Mouse (Mus musculus): ENCODE measurements at regions not wholly inside any gene's neighbourhood (a gene's known extent, or its start where the extent isn't known, plus 50 kb on each side); places are given as distances from the start of the nearest gene placed in this dataset.

GRCm38 (mm10) chr1:157717131-157717530, 210.6 kb downstream of the Sec16b start:
- no peak for ATAC-seq (replicated peaks; ENCODE audit: low FRiP score)
- WGBS, result 45% methylated on average over 5 of the region's 5 CpGs
- H3K27me3 ChIP-seq (replicated peaks; ENCODE audit: control insufficient read depth, insufficient read depth, low read length), result no peaks in the 10 kb centered on the region
- no peak overlapping the region for H3K4me3 ChIP-seq (ENCODE audit: low read depth, low read length)
- DNase-seq (ENCODE audit: low spot score), result peak; percentile 25
- H3K36me3 ChIP-seq (ENCODE audit: control insufficient read depth, insufficient read depth, low read length), result no peaks in the 10 kb centered on the region
- no peak overlapping the region for H3K4me2 ChIP-seq
- H3K4me1 ChIP-seq (replicated peaks; ENCODE audit: control insufficient read depth, insufficient read depth, low read length), result no peaks in the 10 kb centered on the region
- H3K9me3 ChIP-seq (ENCODE audit: control insufficient read depth, low read length), result no peaks in the 10 kb centered on the region
- no peak overlapping the region for H3K27ac ChIP-seq (ENCODE audit: low read depth, low read length)
- no peak overlapping the region for H3K9ac ChIP-seq (ENCODE audit: low read depth, low read length)

DNA sequence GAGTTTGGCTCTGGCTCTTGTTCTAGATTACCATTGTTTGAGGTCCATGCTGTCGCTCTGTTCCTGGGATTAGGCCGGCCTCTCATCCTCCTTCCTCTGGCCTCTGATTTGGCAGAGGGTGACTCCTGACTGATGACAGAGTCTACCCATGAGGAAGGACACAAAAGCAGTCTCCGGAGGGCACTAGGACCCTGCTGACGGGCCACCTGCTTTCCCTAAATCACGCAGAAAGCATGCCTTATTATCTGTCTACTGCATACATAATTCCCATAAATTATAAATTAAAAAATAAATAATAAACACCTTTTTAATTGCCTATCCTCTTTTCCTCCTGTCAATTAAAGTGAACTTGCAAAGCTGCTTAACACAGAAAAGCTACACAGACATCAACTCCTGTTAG, 215.4 kb downstream of the Sec16b start:
- H3K9me3 ChIP-seq (ENCODE audit: control insufficient read depth, low read length), result no peaks in the 10 kb centered on the region
- no peak overlapping the region for H3K9ac ChIP-seq (ENCODE audit: low read depth, low read length)
- DNase-seq (ENCODE audit: low spot score) (no peak), ATAC-seq (replicated peaks; ENCODE audit: low FRiP score) (no peak)
- no peak overlapping the region for H3K27ac ChIP-seq (ENCODE audit: low read depth, low read length)
- H3K4me1 ChIP-seq (replicated peaks; ENCODE audit: control insufficient read depth, insufficient read depth, low read length), result no peaks in the 10 kb centered on the region
- H3K36me3 ChIP-seq (ENCODE audit: control insufficient read depth, insufficient read depth, low read length), result no peaks in the 10 kb centered on the region
- WGBS, result 84% methylated on average over 5 of the region's 5 CpGs
- H3K4me3 ChIP-seq (ENCODE audit: low read depth, low read length), result no peak overlapping the region
- H3K27me3 ChIP-seq (replicated peaks; ENCODE audit: control insufficient read depth, insufficient read depth, low read length), result 0 out of 2 replicates have a peak, but pooled peaks cover 2% of the 10 kb centered on the region
- no peak overlapping the region for H3K4me2 ChIP-seq

- Histone ChIP-seq H3K27ac (ENCODE audit: low read depth, low read length) (no peak overlapping the region), H3K4me2 (no peak overlapping the region), H3K4me1 (replicated peaks; ENCODE audit: control insufficient read depth, insufficient read depth, low read length) (no peaks in the 10 kb centered on the region), H3K27me3 (replicated peaks; ENCODE audit: control insufficient read depth, insufficient read depth, low read length) (no peaks in the 10 kb centered on the region), H3K4me3 (ENCODE audit: low read depth, low read length) (no peak overlapping the region), H3K9ac (ENCODE audit: low read depth, low read length) (no peak overlapping the region), H3K9me3 (ENCODE audit: control insufficient read depth, low read length) (no peaks in the 10 kb centered on the region), H3K36me3 (ENCODE audit: control insufficient read depth, insufficient read depth, low read length) (no peaks in the 10 kb centered on the region)
- 83% methylated on average over 1 of the region's 1 CpGs for WGBS
- ATAC-seq (replicated peaks; ENCODE audit: low FRiP score), result no peak
- DNase-seq (ENCODE audit: low spot score), result no peak
Measured at GRCm38 (mm10) chr1:157731124-157731523, 224.6 kb downstream of the Sec16b start.

- no peaks in the 10 kb centered on the region for H3K9me3 ChIP-seq (ENCODE audit: control insufficient read depth, low read length)
- H3K27me3 ChIP-seq (replicated peaks; ENCODE audit: control insufficient read depth, insufficient read depth, low read length), result no peaks in the 10 kb centered on the region
- H3K4me3 ChIP-seq (ENCODE audit: low read depth, low read length), result no peak overlapping the region
- 70% methylated on average over 13 of the region's 13 CpGs for WGBS
- H3K9ac ChIP-seq (ENCODE audit: low read depth, low read length), result no peak overlapping the region
- H3K4me2 ChIP-seq, result no peak overlapping the region
- ATAC-seq (replicated peaks; ENCODE audit: low FRiP score) (no peak), DNase-seq (ENCODE audit: low spot score) (no peak)
- H3K36me3 ChIP-seq (ENCODE audit: control insufficient read depth, insufficient read depth, low read length), result no peaks in the 10 kb centered on the region
- H3K27ac ChIP-seq (ENCODE audit: low read depth, low read length), result no peak overlapping the region
- no peaks in the 10 kb centered on the region for H3K4me1 ChIP-seq (replicated peaks; ENCODE audit: control insufficient read depth, insufficient read depth, low read length)
Measured at GRCm38 (mm10) chr1:157740725-157741665, 234.5 kb downstream of the Sec16b start.

- H3K4me3 ChIP-seq (ENCODE audit: low read depth, low read length), result no peak overlapping the region
- no peak overlapping the region for H3K4me2 ChIP-seq
- no peak overlapping the region for H3K27ac ChIP-seq (ENCODE audit: low read depth, low read length)
- no peak overlapping the region for H3K9ac ChIP-seq (ENCODE audit: low read depth, low read length)
- ATAC-seq (replicated peaks; ENCODE audit: low FRiP score), result no peak
- no peak for DNase-seq (ENCODE audit: low spot score)
- no peaks in the 10 kb centered on the region for H3K27me3 ChIP-seq (replicated peaks; ENCODE audit: control insufficient read depth, insufficient read depth, low read length)
- no peaks in the 10 kb centered on the region for H3K4me1 ChIP-seq (replicated peaks; ENCODE audit: control insufficient read depth, insufficient read depth, low read length)
- no peaks in the 10 kb centered on the region for H3K9me3 ChIP-seq (ENCODE audit: control insufficient read depth, low read length)
- no peaks in the 10 kb centered on the region for H3K36me3 ChIP-seq (ENCODE audit: control insufficient read depth, insufficient read depth, low read length)
Measured at GRCm38 (mm10) chr1:157745611-157746010, 239.1 kb downstream of the Sec16b start.

DNA sequence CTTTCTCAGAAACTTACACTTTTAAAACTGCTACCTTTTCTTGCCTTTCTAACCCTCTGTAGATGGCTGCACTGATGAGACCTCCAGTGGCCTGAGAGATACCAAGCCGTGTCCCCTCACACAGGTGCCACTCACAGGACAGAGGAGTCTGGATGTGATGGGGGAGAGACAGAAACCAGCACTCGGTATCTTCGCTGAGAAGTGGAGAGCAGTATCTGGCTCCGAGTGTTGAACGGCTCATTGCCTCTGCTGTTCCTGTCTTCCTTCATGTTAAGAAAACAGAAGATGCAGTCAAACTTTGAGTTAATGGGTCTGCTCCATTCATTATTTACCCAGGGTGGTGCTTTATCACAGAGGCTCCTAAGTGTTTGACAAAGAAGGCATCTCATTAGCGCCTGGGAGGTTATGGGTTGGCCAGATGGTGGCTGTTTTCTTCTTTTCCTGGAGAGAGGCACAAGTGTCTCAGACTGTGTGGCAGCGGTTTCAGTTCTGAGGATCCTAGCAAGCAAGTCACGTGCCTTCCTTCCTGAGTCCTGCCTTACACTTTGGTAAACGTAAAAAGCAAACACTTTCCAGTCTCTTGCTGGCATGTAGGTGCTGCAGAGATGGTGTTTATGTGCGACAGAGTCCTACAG, 248.6 kb downstream of the Sec16b start:
- WGBS, result 47% methylated on average over 10 of the region's 10 CpGs
- ATAC-seq (replicated peaks; ENCODE audit: low FRiP score), result no peak
- no peak for DNase-seq (ENCODE audit: low spot score)

GRCm38 (mm10) chr1:157756977-157757376, 250.4 kb downstream of the Sec16b start:
- DNase-seq (ENCODE audit: low spot score), result no peak
- 74% methylated on average over 3 of the region's 3 CpGs for whole genome bisulfite sequencing

More for the DNA sequence above, 248.6 kb downstream of the Sec16b start:
- H3K4me2 ChIP-seq, result no peak overlapping the region
- no peaks in the 10 kb centered on the region for H3K36me3 ChIP-seq (ENCODE audit: control insufficient read depth, insufficient read depth, low read length)
- H3K9ac ChIP-seq (ENCODE audit: low read depth, low read length), result no peak overlapping the region
- H3K4me3 ChIP-seq (ENCODE audit: low read depth, low read length), result no peak overlapping the region
- H3K9me3 ChIP-seq (ENCODE audit: control insufficient read depth, low read length), result no peaks in the 10 kb centered on the region
- no peak overlapping the region for H3K27ac ChIP-seq (ENCODE audit: low read depth, low read length)
- H3K4me1 ChIP-seq (replicated peaks; ENCODE audit: control insufficient read depth, insufficient read depth, low read length), result no peaks in the 10 kb centered on the region
- no peaks in the 10 kb centered on the region for H3K27me3 ChIP-seq (replicated peaks; ENCODE audit: control insufficient read depth, insufficient read depth, low read length)

DNA sequence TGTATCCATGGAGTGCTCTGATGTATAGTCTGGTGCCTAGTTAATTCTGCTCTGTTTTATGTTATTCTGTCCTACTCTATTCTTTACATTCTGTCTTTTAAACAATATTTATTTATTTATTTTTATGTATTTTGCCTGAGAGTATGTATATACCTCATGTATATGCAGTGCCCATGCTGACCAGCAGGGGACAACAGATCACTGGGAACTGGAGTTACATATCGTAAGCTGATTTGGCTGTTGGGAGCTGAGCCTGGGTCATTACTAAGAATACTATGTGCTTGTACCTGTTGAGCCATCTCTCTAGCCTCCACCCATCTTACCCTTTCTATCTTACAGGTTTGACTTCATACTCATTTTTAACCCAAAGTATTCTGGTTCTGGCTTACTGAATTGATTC, 251.8 kb downstream of the Sec16b start:
- no peak for ATAC-seq (replicated peaks; ENCODE audit: low FRiP score)
- Histone ChIP-seq H3K27ac (ENCODE audit: low read depth, low read length) (no peak overlapping the region), H3K4me1 (replicated peaks; ENCODE audit: control insufficient read depth, insufficient read depth, low read length) (no peaks in the 10 kb centered on the region), H3K4me3 (ENCODE audit: low read depth, low read length) (no peak overlapping the region), H3K9ac (ENCODE audit: low read depth, low read length) (no peak overlapping the region), H3K9me3 (ENCODE audit: control insufficient read depth, low read length) (no peaks in the 10 kb centered on the region), H3K27me3 (replicated peaks; ENCODE audit: control insufficient read depth, insufficient read depth, low read length) (no peaks in the 10 kb centered on the region), H3K4me2 (no peak overlapping the region), H3K36me3 (ENCODE audit: control insufficient read depth, insufficient read depth, low read length) (no peaks in the 10 kb centered on the region)
- DNase-seq (ENCODE audit: low spot score), result no peak
- WGBS, result 100% methylated on average over 1 of the region's 1 CpGs

More at GRCm38 (mm10) chr1:157756977-157757376, 250.4 kb downstream of the Sec16b start:
- no peaks in the 10 kb centered on the region for H3K36me3 ChIP-seq (ENCODE audit: control insufficient read depth, insufficient read depth, low read length)
- no peak for ATAC-seq (replicated peaks; ENCODE audit: low FRiP score)
- H3K27ac ChIP-seq (ENCODE audit: low read depth, low read length), result no peak overlapping the region
- H3K4me1 ChIP-seq (replicated peaks; ENCODE audit: control insufficient read depth, insufficient read depth, low read length), result no peaks in the 10 kb centered on the region
- H3K4me2 ChIP-seq, result no peak overlapping the region
- no peaks in the 10 kb centered on the region for H3K9me3 ChIP-seq (ENCODE audit: control insufficient read depth, low read length)
- no peaks in the 10 kb centered on the region for H3K27me3 ChIP-seq (replicated peaks; ENCODE audit: control insufficient read depth, insufficient read depth, low read length)
- H3K4me3 ChIP-seq (ENCODE audit: low read depth, low read length), result no peak overlapping the region
- no peak overlapping the region for H3K9ac ChIP-seq (ENCODE audit: low read depth, low read length)

DNA sequence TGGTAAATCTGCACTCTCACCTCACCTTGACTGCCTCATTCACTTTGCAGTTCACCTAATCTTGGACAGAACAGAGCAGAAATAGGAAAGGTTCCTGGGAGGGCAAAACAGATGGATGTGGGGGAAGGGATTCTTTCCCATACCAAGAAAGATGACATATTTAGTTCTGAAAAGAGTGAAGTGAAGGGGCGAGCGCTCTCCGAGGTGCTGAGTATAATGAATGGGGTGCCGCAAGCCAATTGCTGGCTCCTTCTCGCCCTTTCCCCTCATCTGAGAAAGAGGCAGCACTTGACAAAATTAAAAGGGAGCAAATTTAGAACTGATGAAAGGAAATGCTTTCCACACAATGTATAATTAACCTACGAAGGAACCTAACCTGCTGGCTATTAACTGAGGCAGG, 261.7 kb downstream of the Sec16b start:
- H3K4me3 ChIP-seq (ENCODE audit: low read depth, low read length), result no peak overlapping the region
- no peaks in the 10 kb centered on the region for H3K36me3 ChIP-seq (ENCODE audit: control insufficient read depth, insufficient read depth, low read length)
- WGBS, result 38% methylated on average over 6 of the region's 6 CpGs
- DNase-seq (ENCODE audit: low spot score) (no peak), ATAC-seq (replicated peaks; ENCODE audit: low FRiP score) (no peak)
- H3K9ac ChIP-seq (ENCODE audit: low read depth, low read length), result no peak overlapping the region
- no peak overlapping the region for H3K4me2 ChIP-seq
- no peaks in the 10 kb centered on the region for H3K9me3 ChIP-seq (ENCODE audit: control insufficient read depth, low read length)
- no peaks in the 10 kb centered on the region for H3K4me1 ChIP-seq (replicated peaks; ENCODE audit: control insufficient read depth, insufficient read depth, low read length)
- H3K27me3 ChIP-seq (replicated peaks; ENCODE audit: control insufficient read depth, insufficient read depth, low read length), result no peaks in the 10 kb centered on the region
- no peak overlapping the region for H3K27ac ChIP-seq (ENCODE audit: low read depth, low read length)

Data from liver, embryonic 11.5 days (tissue).